Mouse (Mus musculus) MEL (cell line): Measurements from ENCODE around the gene Tiam1.

Source experiments
- CTCF ChIP-seq, 3 experiments: IDR thresholded peaks in 2 of 3; conservative IDR thresholded peaks in 1 of 3; 2 replicates each; pipeline ENCODE4 v1.5.1; 2011 to 2012; ENCODE audit warnings: low read length in 3 of 3, low read depth in 2 of 3, mild to moderate bottlenecking in 2 of 3, improper control_type of control experiment in 1 of 3, inconsistent platforms in 1 of 3, mixed read lengths in 1 of 3, moderate library complexity in 1 of 3; ENCODE audit not compliant: control insufficient read depth in 1 of 3, insufficient read depth in 1 of 3, poor library complexity in 1 of 3, severe bottlenecking in 1 of 3
- EP300 ChIP-seq, 2 experiments: IDR thresholded peaks; 2 replicates each; pipeline ENCODE4 v1.6.1; 2011; ENCODE audit warnings: improper control_type of control experiment in 2 of 2, low read length in 2 of 2, low read depth in 1 of 2, mild to moderate bottlenecking in 1 of 2
- GATA1 ChIP-seq: IDR thresholded peaks from 2 replicates; pipeline ENCODE4 v1.6.1; 2011; ENCODE audit warnings: low read depth, low read length, improper control_type of control experiment
- HCFC1 ChIP-seq: IDR thresholded peaks from 2 replicates; pipeline ENCODE4 v1.6.1; 2012; ENCODE audit warnings: low read depth, mild to moderate bottlenecking, inconsistent platforms, low read length, improper control_type of control experiment, moderate library complexity
- MAX ChIP-seq: IDR thresholded peaks from 2 replicates; pipeline ENCODE4 v1.6.1; 2011; ENCODE audit warnings: low read length, improper control_type of control experiment
- NRF1 ChIP-seq: IDR thresholded peaks from 2 replicates; pipeline ENCODE4 v1.6.1; 2014; ENCODE audit warnings: low read depth, mild to moderate bottlenecking, inconsistent platforms, low read length, improper control_type of control experiment, moderate library complexity; ENCODE audit not compliant: poor library complexity, insufficient read depth, severe bottlenecking
- POLR2A ChIP-seq, 2 experiments: IDR thresholded peaks; 2 replicates each; pipeline ENCODE4 v1.6.1; 2011 to 2012; ENCODE audit warnings: low read length in 2 of 2, mild to moderate bottlenecking in 2 of 2, control low read depth in 1 of 2, improper control_type of control experiment in 1 of 2, low read depth in 1 of 2, moderate library complexity in 1 of 2; ENCODE audit not compliant: control insufficient read depth in 1 of 2, insufficient read depth in 1 of 2, poor library complexity in 1 of 2
- POLR2AphosphoS5 ChIP-seq: IDR thresholded peaks from 2 replicates; pipeline ENCODE4 v1.6.1; 2012; ENCODE audit warnings: low read depth, borderline replicate concordance, mild to moderate bottlenecking, inconsistent platforms, low read length, moderate library complexity, mixed read lengths
- RAD21 ChIP-seq: IDR thresholded peaks from 2 replicates; pipeline ENCODE4 v1.6.1; 2011; ENCODE audit warnings: mild to moderate bottlenecking, low read depth, low read length, improper control_type of control experiment
- RCOR1 ChIP-seq: IDR thresholded peaks from 2 replicates; pipeline ENCODE4 v1.6.1; 2012; ENCODE audit warnings: low read depth, mild to moderate bottlenecking, inconsistent platforms, low read length, improper control_type of control experiment
- TAL1 ChIP-seq: IDR thresholded peaks from 2 replicates; pipeline ENCODE4 v1.6.1; 2012; ENCODE audit warnings: mild to moderate bottlenecking, inconsistent platforms, low read length, moderate library complexity, mixed read lengths
- TBP ChIP-seq: IDR thresholded peaks from 2 replicates; pipeline ENCODE4 v1.8.0; 2011; ENCODE audit warnings: low read depth, low read length, improper control_type of control experiment
- USF1 ChIP-seq: IDR thresholded peaks from 2 replicates; pipeline ENCODE4 v1.6.1; 2014; ENCODE audit warnings: low read depth, mild to moderate bottlenecking, inconsistent platforms, low read length, improper control_type of control experiment, moderate library complexity
- ZNF384 ChIP-seq: IDR thresholded peaks from 2 replicates; pipeline ENCODE4 v1.6.1; 2012; ENCODE audit warnings: low read depth, mild to moderate bottlenecking, inconsistent platforms, low read length, improper control_type of control experiment

- TF ChIP-seq ZNF384 = no peak
- no peak for TF ChIP-seq EP300 (IDR thresholded peaks at IDR 0.05; ENCODE audit: low read depth in 1 of 2, low read length in 2 of 2)
- TF ChIP-seq CTCF (IDR thresholded peaks at IDR 0.05 in 2 of 3, conservative IDR thresholded peaks at IDR 0.05 in 1 of 3; ENCODE audit: control insufficient read depth in 1 of 3, insufficient read depth in 1 of 3, low read depth in 2 of 3, low read length in 3 of 3, poor library complexity in 1 of 3, severe bottlenecking in 1 of 3) = no peak
- TF ChIP-seq TAL1 = no peak
- TF ChIP-seq POLR2AphosphoS5 = no peak
- TF ChIP-seq POLR2A (IDR thresholded peaks at IDR 0.05; ENCODE audit: control insufficient read depth in 1 of 2, insufficient read depth in 1 of 2, low read depth in 1 of 2, low read length in 2 of 2, poor library complexity in 1 of 2) = no peak
- TF ChIP-seq RCOR1 = no peak
- no peak for TF ChIP-seq MAX
- TF ChIP-seq TBP = no peak
- no peak for TF ChIP-seq RAD21
- TF ChIP-seq USF1 = no peak
- no peak for TF ChIP-seq GATA1
- no peak for TF ChIP-seq HCFC1
- TF ChIP-seq NRF1 = no peak
Measured at GRCm38 (mm10) chr16:90011521-90012181, 131.9 kb downstream of the Tiam1 start.
